ENCODE assay signal across 8 mouse cellular contexts in the genomic region with DNA sequence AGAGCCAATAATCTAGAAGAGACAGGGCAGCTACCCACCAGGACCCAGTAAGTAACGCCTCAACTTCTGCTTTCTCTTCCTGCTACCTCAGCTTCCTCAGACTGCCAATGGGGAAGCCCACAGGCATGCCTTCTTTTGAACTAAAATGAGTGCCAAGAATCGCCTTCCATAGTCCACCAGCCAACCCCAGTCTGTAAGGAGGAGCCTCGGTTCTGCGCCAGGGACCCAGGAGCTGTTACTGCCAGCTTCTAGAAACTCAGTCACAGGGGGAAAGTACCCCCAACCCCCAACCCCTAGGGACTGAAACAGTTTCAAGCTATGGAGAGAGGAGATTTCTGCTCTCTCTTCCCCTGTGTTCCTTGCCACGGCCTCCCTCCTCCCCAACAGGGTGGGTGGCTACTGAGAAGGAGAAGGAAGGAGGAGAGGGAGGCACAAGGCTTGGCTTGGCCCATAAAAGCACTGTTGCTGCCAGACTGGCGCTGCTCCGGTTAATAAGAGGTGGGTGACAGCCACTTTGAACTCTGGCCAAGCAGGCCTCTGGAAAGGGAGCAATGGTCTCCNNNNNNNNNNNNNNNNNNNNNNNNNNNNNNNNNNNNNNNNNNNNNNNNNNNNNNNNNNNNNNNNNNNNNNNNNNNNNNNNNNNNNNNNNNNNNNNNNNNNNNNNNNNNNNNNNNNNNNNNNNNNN. TPM values are rescaled to one million over a fixed set of nuclear protein-coding genes. Genes with fewer than 3 reads are reported as not detected.
DNase-seq lines count a peak whose midpoint lies in the region; ATAC-seq and TF ChIP-seq lines count a peak whose summit lies in the region.

No protein-coding gene starts in this region.

- WGBS in embryonic facial prominence, embryonic 15.5 days, result 71% methylated on average over 7 of the region's 7 CpGs
- WGBS in hindbrain, embryonic 14.5 days, result 75% methylated on average over 7 of the region's 7 CpGs
- WGBS in neural tube, embryonic 15.5 days, result 74% methylated on average over 7 of the region's 7 CpGs

- DNase-seq in adrenal gland, adult 2 months, result peak; percentile 46
- no peak for DNase-seq in adrenal gland, postnatal 25 days
- no peak for DNase-seq in hindbrain, embryonic 14.5 days (ENCODE audit: low spot score)
- DNase-seq in lung, adult 18-20 months, result peak; percentile 81 to 83
- no peak for DNase-seq in thymus, postnatal 10 days (ENCODE audit: low spot score in 2 of 2)

- H3K4me1 ChIP-seq in E14TG2a.4 (replicated peaks; ENCODE audit: low read depth, low read length), result peaks cover 45% of the 10 kb centered on the region
- H3K4me1 ChIP-seq in embryonic facial prominence, embryonic 15.5 days, result peaks cover 15% of the 10 kb centered on the region
- peaks cover 13% of the 10 kb centered on the region for H3K4me1 ChIP-seq in hindbrain, embryonic 14.5 days (replicated peaks; ENCODE audit: control insufficient read depth, insufficient read depth, low read length)
- H3K4me1 ChIP-seq in neural tube, embryonic 15.5 days, result peaks cover 31% of the 10 kb centered on the region

- 0 out of 2 replicates have a peak, but pooled peaks have one; percentile 11 for ATAC-seq in embryonic facial prominence, embryonic 15.5 days (ENCODE audit: insufficient number of reproducible peaks, low FRiP score, low TSS enrichment, low read depth)
- no peak for ATAC-seq in hindbrain, embryonic 14.5 days (ENCODE audit: low FRiP score)
- peak; percentile 19; the same call in 1 of the 2 replicates for ATAC-seq in neural tube, embryonic 15.5 days (ENCODE audit: low FRiP score)

- H3K27me3 ChIP-seq in E14TG2a.4 (ENCODE audit: insufficient read depth, low read length), result peaks cover 28% of the 10 kb centered on the region
- H3K27me3 ChIP-seq in embryonic facial prominence, embryonic 15.5 days, result peaks cover 6% of the 10 kb centered on the region; the same call in 1 of the 2 replicates
- H3K27me3 ChIP-seq in hindbrain, embryonic 14.5 days (ENCODE audit: control insufficient read depth, insufficient read depth, low read length), result no peaks in the 10 kb centered on the region
- peaks cover 8% of the 10 kb centered on the region; the same call in 1 of the 2 replicates for H3K27me3 ChIP-seq in neural tube, embryonic 15.5 days (replicated peaks)

- H3K9me3 ChIP-seq in E14TG2a.4 (ENCODE audit: low read length), result no peaks in the 10 kb centered on the region
- H3K9me3 ChIP-seq in embryonic facial prominence, embryonic 15.5 days (replicated peaks), result no peaks in the 10 kb centered on the region
- no peaks in the 10 kb centered on the region for H3K9me3 ChIP-seq in hindbrain, embryonic 14.5 days (ENCODE audit: control insufficient read depth, low read length)
- H3K9me3 ChIP-seq in neural tube, embryonic 15.5 days (replicated peaks), result no peaks in the 10 kb centered on the region

- peaks cover 13% of the 10 kb centered on the region for H3K36me3 ChIP-seq in E14TG2a.4 (ENCODE audit: insufficient read depth, low read length)
- H3K36me3 ChIP-seq in embryonic facial prominence, embryonic 15.5 days, result no peaks in the 10 kb centered on the region
- no peaks in the 10 kb centered on the region for H3K36me3 ChIP-seq in hindbrain, embryonic 14.5 days (replicated peaks; ENCODE audit: control insufficient read depth, insufficient read depth)
- no peaks in the 10 kb centered on the region for H3K36me3 ChIP-seq in neural tube, embryonic 15.5 days

- no peak for TF ChIP-seq CTCF in E14TG2a.4 (conservative IDR thresholded peaks at IDR 0.05; ENCODE audit: low read length)

- H3K9ac ChIP-seq in embryonic facial prominence, embryonic 15.5 days, result no peak overlapping the region
- peak overlapping the region; percentile 24; the same call in 1 of the 2 replicates for H3K9ac ChIP-seq in hindbrain, embryonic 14.5 days
- no peak overlapping the region for H3K9ac ChIP-seq in neural tube, embryonic 15.5 days (replicated peaks)

- peak overlapping the region; percentile 74; the same call in 1 of the 2 replicates for H3K4me2 ChIP-seq in embryonic facial prominence, embryonic 15.5 days (replicated peaks)
- peak overlapping the region; percentile 60 for H3K4me2 ChIP-seq in hindbrain, embryonic 14.5 days (replicated peaks)
- H3K4me2 ChIP-seq in neural tube, embryonic 15.5 days, result peak overlapping the region; percentile 86

- peak overlapping the region; percentile 89 for H3K4me3 ChIP-seq in E14TG2a.4 (replicated peaks; ENCODE audit: low read length)
- no peak overlapping the region for H3K4me3 ChIP-seq in embryonic facial prominence, embryonic 15.5 days (replicated peaks)
- no peak overlapping the region for H3K4me3 ChIP-seq in hindbrain, embryonic 14.5 days (replicated peaks; ENCODE audit: low read length)
- H3K4me3 ChIP-seq in neural tube, embryonic 15.5 days (replicated peaks), result peak overlapping the region; percentile 68; the same call in 1 of the 2 replicates

- H3K27ac ChIP-seq in embryonic facial prominence, embryonic 15.5 days (replicated peaks), result peak overlapping the region; percentile 40; the same call in 1 of the 2 replicates
- peak overlapping the region; percentile 58 for H3K27ac ChIP-seq in hindbrain, embryonic 14.5 days
- peak overlapping the region; percentile 70 for H3K27ac ChIP-seq in neural tube, embryonic 15.5 days (replicated peaks)

RNA-seq across cellular contexts. Expression of gene Cuedc2, which starts 0.9 kb away (rescaled TPM):
- 10 to 100 TPM; 72.2 to 87.7 TPM for total RNA-seq in adrenal gland, adult 2 months (2021)
- polyA plus RNA-seq in adrenal gland, adult 2 months (2012; rRNA removed), result 41.3 and 42.5 TPM in 2 replicates
- total RNA-seq in adrenal gland, postnatal 25 days (2021), result 64.1 and 81.8 TPM in 2 replicates
- polyA plus RNA-seq in embryonic facial prominence, embryonic 15.5 days (2015; fragmentation: Nextera tagmentation; extraction: Ambion mirVana), result 167 and 168 TPM in 2 replicates
- 318 and 321 TPM in 2 replicates for polyA plus RNA-seq in hindbrain, embryonic 14.5 days (2014; fragmentation: Nextera tagmentation; extraction: Ambion mirVana)
- polyA plus RNA-seq in neural tube, embryonic 15.5 days (2015; fragmentation: Nextera tagmentation; extraction: Ambion mirVana), result 322 and 350 TPM in 2 replicates

RNA-seq across cellular contexts. Expression of gene Mfsd13a, which starts 1.5 kb away (rescaled TPM):
- total RNA-seq in adrenal gland, adult 2 months (2021), result 1 to 10 TPM; 7.3 to 9.6 TPM
- 43.2 and 63.5 TPM in 2 replicates for polyA plus RNA-seq in adrenal gland, adult 2 months (2012; rRNA removed)
- total RNA-seq in adrenal gland, postnatal 25 days (2021), result 6.3 and 8.8 TPM in 2 replicates
- polyA plus RNA-seq in embryonic facial prominence, embryonic 15.5 days (2015; fragmentation: Nextera tagmentation; extraction: Ambion mirVana), result 4.3 and 4.4 TPM in 2 replicates
- polyA plus RNA-seq in hindbrain, embryonic 14.5 days (2014; fragmentation: Nextera tagmentation; extraction: Ambion mirVana), result 9.9 and 10.0 TPM in 2 replicates
- polyA plus RNA-seq in neural tube, embryonic 15.5 days (2015; fragmentation: Nextera tagmentation; extraction: Ambion mirVana), result 13.2 and 13.9 TPM in 2 replicates

RNA-seq across cellular contexts. Expression of gene 2310034G01Rik, which starts 10.7 kb away (rescaled TPM):
- 1 to 10 TPM in 1 of 2 experiments, under 1 TPM in 1; 0.90 to 1.6 TPM for total RNA-seq in adrenal gland, adult 2 months (2021)
- polyA plus RNA-seq in adrenal gland, adult 2 months (2012; rRNA removed), result 1.7 and 2.8 TPM in 2 replicates
- 1.2 TPM in 1 of 2 replicates, not detected in the other for total RNA-seq in adrenal gland, postnatal 25 days (2021)
- polyA plus RNA-seq in embryonic facial prominence, embryonic 15.5 days (2015; fragmentation: Nextera tagmentation; extraction: Ambion mirVana), result 3.5 and 5.3 TPM in 2 replicates
- 2.5 and 2.8 TPM in 2 replicates for polyA plus RNA-seq in hindbrain, embryonic 14.5 days (2014; fragmentation: Nextera tagmentation; extraction: Ambion mirVana)
- polyA plus RNA-seq in neural tube, embryonic 15.5 days (2015; fragmentation: Nextera tagmentation; extraction: Ambion mirVana), result 2.4 and 2.7 TPM in 2 replicates

RNA-seq across cellular contexts. Expression of gene Fbxl15, which starts 11.4 kb away (rescaled TPM):
- 10 to 100 TPM in 1 of 2 experiments, 1 to 10 TPM in 1; 6.7 to 12.1 TPM for total RNA-seq in adrenal gland, adult 2 months (2021)
- 41.6 and 60.3 TPM in 2 replicates for polyA plus RNA-seq in adrenal gland, adult 2 months (2012; rRNA removed)
- total RNA-seq in adrenal gland, postnatal 25 days (2021), result 9.8 and 13.4 TPM in 2 replicates
- 16.4 TPM in 2 replicates for polyA plus RNA-seq in embryonic facial prominence, embryonic 15.5 days (2015; fragmentation: Nextera tagmentation; extraction: Ambion mirVana)
- polyA plus RNA-seq in hindbrain, embryonic 14.5 days (2014; fragmentation: Nextera tagmentation; extraction: Ambion mirVana), result 45.5 and 49.1 TPM in 2 replicates
- 44.0 and 52.3 TPM in 2 replicates for polyA plus RNA-seq in neural tube, embryonic 15.5 days (2015; fragmentation: Nextera tagmentation; extraction: Ambion mirVana)

RNA-seq across cellular contexts. Expression of gene Psd, which starts 12.5 kb away (rescaled TPM):
- total RNA-seq in adrenal gland, adult 2 months (2021), result 1 to 10 TPM; 7.3 to 7.9 TPM
- polyA plus RNA-seq in adrenal gland, adult 2 months (2012; rRNA removed), result 13.7 and 18.1 TPM in 2 replicates
- 8.6 and 12.7 TPM in 2 replicates for total RNA-seq in adrenal gland, postnatal 25 days (2021)
- 9.8 and 11.0 TPM in 2 replicates for polyA plus RNA-seq in embryonic facial prominence, embryonic 15.5 days (2015; fragmentation: Nextera tagmentation; extraction: Ambion mirVana)
- polyA plus RNA-seq in hindbrain, embryonic 14.5 days (2014; fragmentation: Nextera tagmentation; extraction: Ambion mirVana), result 131 and 152 TPM in 2 replicates
- polyA plus RNA-seq in neural tube, embryonic 15.5 days (2015; fragmentation: Nextera tagmentation; extraction: Ambion mirVana), result 88.4 and 118 TPM in 2 replicates

Comparison
In these comparisons a context has a peak if more than half of its experiments do, and no peak if none do; other contexts are left out.
1. DNase-seq: peak in adrenal gland, adult 2 months (single experiment) and lung, adult 18-20 months (2 of 2); none in adrenal gland, postnatal 25 days (single experiment), hindbrain, embryonic 14.5 days (single experiment) and thymus, postnatal 10 days (0 of 2).
2. H3K4me3 ChIP-seq: peak in E14TG2a.4 (single experiment) and neural tube, embryonic 15.5 days (single experiment); none in embryonic facial prominence, embryonic 15.5 days (single experiment) and hindbrain, embryonic 14.5 days (single experiment).
3. Peak in every context shown above with its lines, with median percentiles within 50 percentile points of each other: H3K27ac ChIP-seq and H3K4me2 ChIP-seq.